Mouse (Mus musculus): ENCODE measurements around the gene Apobec3.
"Not testable (repeated sequence)": the region's sequence is repeated elsewhere in the genome, so short reads cannot be mapped to it uniquely, and the experiment has no call there.

The Apobec3 gene

GRCm38 (mm10) chr15:79896080-79896725 is 4.7 kb downstream of the Apobec3 start:
- DNase-seq: no peak

DNA sequence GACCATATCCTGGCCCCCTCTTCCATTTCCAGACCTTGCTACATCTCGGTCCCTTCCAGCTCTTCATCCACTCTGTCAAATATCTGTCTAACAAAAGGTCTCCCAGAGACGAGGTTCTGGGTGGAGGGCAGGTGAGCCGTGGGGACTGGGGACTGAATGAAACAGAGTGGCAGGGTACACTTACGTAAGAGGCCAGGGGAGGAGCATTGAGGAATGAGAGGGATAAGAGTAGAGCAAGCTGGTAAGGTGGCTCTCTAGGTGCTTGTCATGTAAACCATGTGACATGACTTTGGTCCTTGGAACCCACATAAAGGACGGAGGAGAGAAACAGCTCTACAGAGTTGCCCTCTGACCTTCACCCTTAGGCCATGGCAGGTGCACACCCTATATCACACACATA is 7.5 kb downstream of the Apobec3 start:
- no peak for DNase-seq

- DNase-seq: no peak
These were observed 8.5 kb downstream of the Apobec3 start for GRCm38 (mm10) chr15:79899828-79900510.

- DNase-seq: no peak
These were observed 9.3 kb downstream of the Apobec3 start for GRCm38 (mm10) chr15:79900751-79901150.

DNA sequence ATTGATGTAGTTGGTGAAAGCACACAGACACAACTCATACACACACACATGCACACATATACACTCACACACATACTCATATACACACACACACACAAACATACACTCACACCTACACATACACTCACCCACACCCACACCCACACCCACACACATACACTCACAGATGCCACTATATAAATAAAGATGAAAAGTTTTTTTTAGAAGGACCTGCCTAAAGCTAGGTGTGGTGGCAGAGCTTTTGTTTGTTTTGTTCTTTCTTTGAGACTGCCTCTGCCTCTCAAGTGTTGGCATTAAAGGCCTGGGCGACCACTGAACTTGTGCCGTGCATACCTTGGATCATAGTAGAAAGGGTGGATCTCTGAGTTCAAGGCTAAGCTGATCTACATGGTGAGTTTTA is 9.9 kb downstream of the Apobec3 start:
- DNase-seq: no peak

GRCm38 (mm10) chr15:79903081-79903480 is 11.6 kb downstream of the Apobec3 start:
- not testable (repeated sequence) for DNase-seq

DNA sequence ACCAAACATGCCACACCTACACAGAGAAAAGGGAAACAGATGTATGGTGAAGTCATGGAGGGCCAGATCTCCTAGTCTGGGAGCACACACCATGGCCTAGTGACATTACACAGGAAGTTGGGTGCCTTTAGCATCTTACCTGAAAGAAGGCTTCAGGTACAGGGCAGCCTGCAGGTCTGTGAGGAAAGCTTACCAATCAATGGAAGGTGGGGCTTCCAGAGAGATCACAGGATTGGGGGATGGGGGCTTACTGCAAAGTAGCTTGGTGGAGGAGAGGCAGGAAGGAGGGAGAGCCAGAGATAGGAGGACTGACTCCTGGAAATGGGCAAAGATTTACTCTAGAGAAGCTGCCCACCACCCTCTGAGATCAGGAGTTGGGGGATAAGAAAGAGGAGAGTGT is 12.5 kb downstream of the Apobec3 start:
- no peak for DNase-seq

DNA sequence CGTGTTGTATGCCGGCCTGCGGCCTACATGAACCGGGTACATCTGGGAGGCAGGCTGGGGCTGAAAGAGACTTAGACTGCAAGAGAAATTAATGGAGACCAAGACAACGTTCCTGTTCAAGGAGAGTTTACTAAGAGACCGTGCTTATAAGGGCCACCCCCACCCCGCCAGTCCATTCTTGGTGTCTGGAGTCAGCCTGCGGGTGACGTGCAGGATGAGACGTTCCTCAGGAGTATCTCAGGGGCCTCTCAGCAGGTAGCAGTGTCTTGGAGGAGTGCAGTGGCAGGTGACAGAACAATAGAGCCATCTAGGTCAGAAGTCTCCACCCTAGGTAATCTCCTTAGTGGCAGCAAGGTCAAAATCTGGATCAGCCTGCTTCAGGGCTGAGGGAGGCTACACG is 13.2 kb downstream of the Apobec3 start:
- not testable (repeated sequence) for DNase-seq

- no peak for DNase-seq
These were observed 13.8 kb downstream of the Apobec3 start for GRCm38 (mm10) chr15:79905211-79905610.

- no peak for DNase-seq
These were observed 15.4 kb downstream of the Apobec3 start for GRCm38 (mm10) chr15:79906855-79907254.

DNA sequence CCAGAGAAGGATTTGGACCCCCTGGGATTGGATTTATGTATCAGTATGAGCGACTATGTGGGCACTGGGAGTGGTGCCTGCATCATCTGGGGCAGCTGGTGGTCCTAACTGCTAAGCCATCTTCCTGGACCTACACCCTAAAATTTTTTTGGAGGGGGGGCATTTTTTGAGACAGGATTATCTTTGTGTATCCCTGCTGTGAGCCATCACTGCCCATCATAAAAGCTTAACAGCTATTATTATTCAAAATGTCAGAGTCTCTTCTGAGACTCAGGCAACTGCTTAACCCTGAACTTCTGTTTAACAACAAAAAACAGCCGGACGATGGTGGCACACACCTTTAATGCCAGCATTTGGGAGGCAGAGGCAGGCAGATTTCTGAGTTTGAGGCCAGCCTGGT is 17.5 kb downstream of the Apobec3 start:
- DNase-seq: not testable (repeated sequence)

- not testable (repeated sequence) for DNase-seq
These were observed 19.4 kb downstream of the Apobec3 start for GRCm38 (mm10) chr15:79910812-79911211.

DNA sequence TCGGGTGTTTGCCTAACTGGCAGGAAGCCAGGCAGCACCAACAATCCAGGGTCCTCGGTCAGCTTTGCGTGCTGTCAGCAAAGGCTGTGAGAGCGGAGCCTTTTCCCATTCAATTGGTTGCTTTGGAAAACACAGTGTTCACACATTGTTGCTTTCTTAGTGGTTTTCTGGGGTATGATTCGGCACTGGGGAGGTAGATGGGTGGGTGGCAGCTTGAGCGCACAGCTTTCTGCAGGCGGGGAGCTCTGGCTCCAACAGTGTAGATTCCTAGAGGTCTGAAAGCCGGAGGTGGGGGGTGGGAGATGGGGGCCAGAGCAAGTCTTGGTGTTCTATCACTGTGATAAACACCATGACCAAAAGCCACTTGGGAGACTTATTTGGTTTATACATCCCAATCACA is 19.9 kb downstream of the Apobec3 start:
- DNase-seq: no peak

DNA sequence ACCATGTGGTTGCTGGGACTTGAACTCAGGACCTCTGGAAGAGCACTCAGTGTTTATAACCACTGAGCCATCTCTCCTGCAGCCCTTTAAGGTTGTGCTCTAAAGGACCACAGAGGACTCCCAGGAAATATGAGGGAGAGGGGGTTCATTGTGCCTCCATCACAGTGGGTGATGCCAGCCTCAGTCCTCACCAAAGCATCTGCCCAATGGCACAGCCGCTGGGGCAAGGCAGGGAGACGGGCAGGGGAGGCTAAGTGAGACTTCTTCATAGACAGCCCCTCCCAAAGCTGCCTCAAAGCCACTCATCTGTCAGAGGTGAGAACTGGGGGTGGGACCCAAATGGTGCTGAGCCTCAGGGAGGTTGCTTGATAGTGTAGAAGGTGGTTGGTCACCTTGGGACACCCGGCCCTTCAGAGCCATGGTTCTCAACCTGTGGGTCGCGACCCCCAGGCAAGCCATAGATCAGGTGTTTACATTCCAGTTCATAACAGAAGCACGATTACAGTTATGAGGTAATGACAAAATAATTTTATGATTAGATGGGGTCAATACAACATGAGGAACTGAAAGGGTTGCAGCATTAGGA is 22.4 kb downstream of the Apobec3 start:
- no peak for DNase-seq

- peak; percentile 35 for DNase-seq
These were observed 22.9 kb downstream of the Apobec3 start for GRCm38 (mm10) chr15:79914357-79914756.

DNA sequence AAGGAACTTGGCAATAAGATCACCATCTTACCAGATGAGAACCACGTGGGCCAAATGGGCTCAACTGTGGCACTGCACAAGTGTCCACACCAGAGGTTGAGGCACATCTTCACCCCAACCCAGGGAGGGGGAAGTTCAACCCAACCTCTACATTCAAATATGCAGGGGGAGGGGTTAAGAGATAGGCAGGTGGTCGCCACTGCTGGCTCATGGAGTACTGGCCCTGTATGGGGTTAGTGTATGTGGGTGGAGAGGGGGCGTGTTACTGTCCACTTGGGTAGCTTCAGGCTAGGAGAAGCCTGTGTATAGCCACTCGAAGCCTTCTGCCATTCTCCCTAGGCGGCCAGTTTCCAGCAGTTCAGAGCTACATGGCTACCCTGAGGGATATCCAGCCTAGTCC is 24.7 kb downstream of the Apobec3 start:
- DNase-seq: no peak

DNA sequence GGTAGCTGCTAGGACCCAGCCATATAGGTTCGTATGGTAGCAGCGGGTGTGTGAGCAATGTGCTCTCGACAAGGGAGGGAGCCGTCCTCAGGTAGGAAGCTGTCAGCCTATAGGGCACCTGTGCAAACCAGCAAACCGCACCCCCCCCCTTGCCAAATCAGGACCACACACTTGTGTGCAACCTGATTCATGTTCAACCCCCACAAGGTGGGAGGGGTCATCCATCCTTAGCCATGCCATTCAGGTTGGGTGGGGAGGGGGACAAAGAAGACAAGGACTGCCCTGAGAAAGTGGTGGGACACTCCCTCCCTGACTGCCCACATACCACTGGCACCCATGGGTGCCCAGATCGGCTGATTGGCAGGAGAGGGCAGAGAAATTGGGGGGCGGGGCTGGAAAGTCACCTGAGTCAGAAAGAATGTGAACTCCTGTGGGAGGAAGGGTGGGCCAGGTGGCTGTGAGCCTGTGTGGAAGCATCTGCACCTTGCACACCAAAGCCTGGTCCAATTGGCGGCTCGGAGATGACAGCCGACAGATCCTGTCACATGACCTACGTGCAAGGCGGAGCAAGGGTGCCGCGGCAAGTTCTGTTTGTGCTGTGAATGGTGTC is 25.8 kb downstream of the Apobec3 start:
- no peak for DNase-seq

DNA sequence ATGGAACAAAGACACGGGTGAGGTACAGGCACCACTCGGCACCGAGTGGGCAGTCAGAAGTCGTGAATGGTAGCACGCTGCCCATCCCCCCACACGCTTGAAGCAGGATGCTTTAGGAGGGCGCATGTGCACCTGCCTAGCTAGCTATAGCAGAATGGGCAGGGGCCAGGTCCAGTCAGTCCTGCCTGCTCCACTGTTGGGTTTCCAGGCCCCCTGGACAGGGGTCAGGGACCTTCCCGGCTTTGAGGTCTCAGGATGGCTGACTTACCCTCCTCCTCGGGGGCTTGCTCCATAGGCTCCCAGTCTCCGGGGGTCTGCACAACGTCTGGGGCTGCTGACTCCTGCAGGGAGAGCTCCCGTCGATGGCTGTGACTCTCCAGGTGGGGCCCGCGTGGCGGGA is 27.0 kb downstream of the Apobec3 start:
- no peak for DNase-seq

DNA sequence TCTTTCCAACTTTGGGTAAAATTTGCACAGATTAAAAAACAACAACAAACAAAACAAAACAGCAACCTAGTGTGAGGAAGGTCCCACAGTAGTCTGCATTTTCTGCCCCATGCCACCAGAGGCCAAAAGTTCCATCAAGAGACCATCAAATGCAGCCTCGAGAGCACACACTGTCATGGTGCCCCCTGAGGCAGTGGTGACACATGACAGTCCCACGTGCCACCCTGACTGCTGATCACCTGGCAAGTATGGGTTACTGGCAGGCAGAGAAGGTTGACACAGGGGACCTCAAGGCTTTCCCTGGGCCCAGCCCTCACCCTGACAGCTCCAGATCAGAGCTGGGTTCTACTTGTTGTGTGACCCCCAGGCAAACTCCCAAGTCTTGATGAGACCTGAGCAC is 28.3 kb downstream of the Apobec3 start:
- DNase-seq: no peak

GRCm38 (mm10) chr15:79926856-79927416 is 35.5 kb downstream of the Apobec3 start:
- DNase-seq: peak; percentile 47

GRCm38 (mm10) chr15:79927637-79928122 is 36.2 kb downstream of the Apobec3 start:
- DNase-seq: peak; percentile 98

DNA sequence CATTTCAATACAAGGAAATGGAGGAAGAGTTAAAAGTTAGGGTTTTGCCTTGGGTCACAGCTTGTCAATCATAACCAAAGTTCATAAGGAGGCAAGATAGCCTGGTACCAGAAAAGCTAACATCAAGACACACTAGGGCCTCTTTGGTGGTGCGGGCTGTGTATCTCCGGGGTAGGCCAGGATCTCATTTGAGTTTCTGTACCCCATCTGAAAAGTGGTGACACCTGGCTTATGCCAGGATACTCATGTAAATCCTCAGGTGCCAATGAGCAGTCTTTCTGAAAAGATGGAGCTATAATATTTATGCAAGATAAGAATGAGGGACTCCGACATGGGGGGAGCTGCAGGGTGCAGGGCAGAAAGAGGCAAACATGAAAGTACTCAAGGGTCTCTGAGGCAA is 36.9 kb downstream of the Apobec3 start:
- no peak for DNase-seq

- no peak for DNase-seq
These were observed 37.3 kb downstream of the Apobec3 start for GRCm38 (mm10) chr15:79928736-79929135.
